Mouse (Mus musculus) limb, embryonic 15.5 days (tissue): Measurements from ENCODE around the gene Slc11a2. TPM values are rescaled to one million over a fixed set of nuclear protein-coding genes. Genes with fewer than 3 reads are reported as not detected.
"Not testable (repeated sequence)": the region's sequence is repeated elsewhere in the genome, so short reads cannot be mapped to it uniquely, and the experiment has no call there.

Experiments
- ATAC-seq: fragments of 200-750 bp; cut with Nextera tagmentation; 2 replicates; pipeline ENCODE4 v1.8.0; 2017; ENCODE audit warnings: low read depth, moderate TSS enrichment; ENCODE audit not compliant: insufficient number of reproducible peaks, low FRiP score, low TSS enrichment
- H3K27ac ChIP-seq: fragments of 300-500 bp; sonication (generic); 2 replicates; pipeline ENCODE4 v1.5.1; 2015; ENCODE audit warnings: moderate library complexity, mild to moderate bottlenecking, inconsistent platforms
- H3K27me3 ChIP-seq: fragments of 300-500 bp; sonication (generic); 2 replicates; pipeline ENCODE4 v1.6.1; 2015; ENCODE audit warnings: inconsistent platforms
- H3K36me3 ChIP-seq: fragments of 300-500 bp; sonication (generic); 2 replicates; pipeline ENCODE4 v1.6.1; 2015; ENCODE audit warnings: inconsistent platforms
- H3K4me1 ChIP-seq: fragments of 300-500 bp; sonication (generic); 2 replicates; pipeline ENCODE4 v1.6.1; 2015; ENCODE audit warnings: inconsistent platforms
- H3K4me2 ChIP-seq: fragments of 300-500 bp; sonication (generic); 2 replicates; pipeline ENCODE4 v1.6.1; 2015; ENCODE audit warnings: mild to moderate bottlenecking, inconsistent platforms
- H3K4me3 ChIP-seq: fragments of 300-500 bp; sonication (generic); 2 replicates; pipeline ENCODE4 v1.5.1; 2015; ENCODE audit warnings: mild to moderate bottlenecking, inconsistent platforms
- H3K9ac ChIP-seq: fragments of 300-500 bp; sonication (generic); 2 replicates; pipeline ENCODE4 v1.6.1; 2015; ENCODE audit warnings: inconsistent platforms
- H3K9me3 ChIP-seq: fragments of 300-500 bp; sonication (generic); 2 replicates; pipeline ENCODE4 v1.6.1; 2016; ENCODE audit warnings: inconsistent platforms
- WGBS: fragments of 180-500 bp; shearing (Covaris S2); methylation state at CpG from one replicate; pipeline ENCODE4 v1.1.7; 2015; 5-methylcytosine and 5-hydroxymethylcytosine counted together
- polyA plus RNA-seq: library from polyadenylated mRNA; unstranded; fragments of >200 nt; fragmentation: Nextera tagmentation; extraction: Ambion mirVana; gene quantifications from 2 replicates; pipeline ENCODE4 v1.2.1, GENCODE M21; 2015

Gene Slc11a2
- polyA plus RNA-seq, 1 experiment from 2014 or later: 21.6 TPM

- H3K9me3 ChIP-seq: no peaks in the 10 kb centered on the region
- 73% methylated on average over 11 of the region's 11 CpGs for WGBS
- H3K36me3 ChIP-seq: no peaks in the 10 kb centered on the region
- ATAC-seq: no peak
- no peak overlapping the region for H3K4me3 ChIP-seq
- H3K4me1 ChIP-seq: peaks cover 6% of the 10 kb centered on the region
- H3K27ac ChIP-seq: no peak overlapping the region
- no peak overlapping the region for H3K9ac ChIP-seq
- H3K4me2 ChIP-seq: no peak overlapping the region
- H3K27me3 ChIP-seq: peaks cover 4% of the 10 kb centered on the region; the same call in 1 of the 2 replicates
Observed at GRCm38 (mm10) chr15:100429959-100430565, 5.2 kb upstream of the Slc11a2 start.

GRCm38 (mm10) chr15:100428296-100428905 is 3.5 kb upstream of the Slc11a2 start:
- no peak overlapping the region for H3K4me2 ChIP-seq
- H3K27me3 ChIP-seq: peaks cover 13% of the 10 kb centered on the region; the same call in 1 of the 2 replicates
- no peak overlapping the region for H3K9ac ChIP-seq
- no peaks in the 10 kb centered on the region for H3K9me3 ChIP-seq
- H3K4me1 ChIP-seq: peaks cover 19% of the 10 kb centered on the region
- WGBS: 49% methylated on average over 13 of the region's 13 CpGs
- H3K4me3 ChIP-seq: no peak overlapping the region
- peak; percentile 30; the same call in 1 of the 2 replicates for ATAC-seq
- no peaks in the 10 kb centered on the region for H3K36me3 ChIP-seq
- H3K27ac ChIP-seq: peak overlapping the region; percentile 24; the same call in 1 of the 2 replicates

GRCm38 (mm10) chr15:100423916-100424315 is 956 bp downstream of the Slc11a2 start:
- Histone ChIP-seq H3K36me3 (no peaks in the 10 kb centered on the region), H3K4me2 (peak overlapping the region; percentile 95), H3K9ac (0 out of 2 replicates have a peak overlapping the region, but pooled peaks have one; percentile 26), H3K9me3 (no peaks in the 10 kb centered on the region), H3K4me1 (peaks cover 43% of the 10 kb centered on the region), H3K27ac (no peak overlapping the region), H3K4me3 (peak overlapping the region; percentile 89), H3K27me3 (peaks cover 13% of the 10 kb centered on the region; the same call in 1 of the 2 replicates)
- no peak for ATAC-seq
- WGBS: 3% methylated on average over 14 of the region's 14 CpGs

- WGBS: under 1% methylated on average over 65 of the region's 65 CpGs
- peaks cover 39% of the 10 kb centered on the region for H3K4me1 ChIP-seq
- H3K27ac ChIP-seq: no peak overlapping the region
- peak overlapping the region; percentile 89 for H3K4me3 ChIP-seq
- no peaks in the 10 kb centered on the region for H3K9me3 ChIP-seq
- peak; percentile 95 for ATAC-seq
- peaks cover 13% of the 10 kb centered on the region; the same call in 1 of the 2 replicates for H3K27me3 ChIP-seq
- H3K36me3 ChIP-seq: no peaks in the 10 kb centered on the region
- H3K9ac ChIP-seq: peak overlapping the region; percentile 87
- H3K4me2 ChIP-seq: peak overlapping the region; percentile 95
Observed at GRCm38 (mm10) chr15:100422899-100423860, 1.7 kb downstream of the Slc11a2 start.

GRCm38 (mm10) chr15:100422476-100422875 is 2.4 kb downstream of the Slc11a2 start:
- peak overlapping the region; percentile 89 for H3K4me3 ChIP-seq
- no peak overlapping the region for H3K27ac ChIP-seq
- H3K4me2 ChIP-seq: peak overlapping the region; percentile 95
- no peaks in the 10 kb centered on the region for H3K36me3 ChIP-seq
- WGBS: under 1% methylated on average over 43 of the region's 44 CpGs
- no peaks in the 10 kb centered on the region for H3K9me3 ChIP-seq
- H3K27me3 ChIP-seq: peaks cover 13% of the 10 kb centered on the region; the same call in 1 of the 2 replicates
- ATAC-seq: no peak
- peaks cover 44% of the 10 kb centered on the region for H3K4me1 ChIP-seq
- peak overlapping the region; percentile 87 for H3K9ac ChIP-seq

- ATAC-seq, H3K9me3 ChIP-seq, H3K27ac ChIP-seq, H3K36me3 ChIP-seq: not testable (repeated sequence)
- peak within 1 kb of the TSS; percentile 87 for H3K9ac ChIP-seq
- WGBS: 25% methylated on average over 3 of the region's 3 CpGs
- H3K4me2 ChIP-seq: peak within 1 kb of the TSS; percentile 95
- H3K4me3 ChIP-seq: peak within 1 kb of the TSS; percentile 89
- peaks cover 48% of the 10 kb centered on the region for H3K4me1 ChIP-seq
- H3K27me3 ChIP-seq: peaks cover 13% of the 10 kb centered on the region; the same call in 1 of the 2 replicates
Observed at GRCm38 (mm10) chr15:100421758-100422197, 3.1 kb downstream of the Slc11a2 start, which contains the start of gene Gm5475. Gene Gm5475, plus strand, starts transcription at chr15:100422147.

GRCm38 (mm10) chr15:100421059-100421757 is 3.7 kb downstream of the Slc11a2 start:
- ATAC-seq: no peak
- Histone ChIP-seq H3K4me3 (peak overlapping the region; percentile 89), H3K36me3 (no peaks in the 10 kb centered on the region), H3K27ac (no peak overlapping the region), H3K4me1 (peaks cover 52% of the 10 kb centered on the region), H3K9ac (no peak overlapping the region), H3K4me2 (peak overlapping the region; percentile 95), H3K27me3 (peaks cover 13% of the 10 kb centered on the region; the same call in 1 of the 2 replicates), H3K9me3 (no peaks in the 10 kb centered on the region)
- 34% methylated on average over 8 of the region's 8 CpGs for WGBS

- no peaks in the 10 kb centered on the region for H3K9me3 ChIP-seq
- no peak overlapping the region for H3K4me2 ChIP-seq
- ATAC-seq: no peak
- no peaks in the 10 kb centered on the region for H3K36me3 ChIP-seq
- H3K4me1 ChIP-seq: peaks cover 54% of the 10 kb centered on the region
- no peak overlapping the region for H3K27ac ChIP-seq
- no peak overlapping the region for H3K4me3 ChIP-seq
- H3K27me3 ChIP-seq: peaks cover 9% of the 10 kb centered on the region; the same call in 1 of the 2 replicates
- WGBS: 59% methylated on average over 9 of the region's 9 CpGs
- H3K9ac ChIP-seq: no peak overlapping the region
Observed at GRCm38 (mm10) chr15:100419901-100420745, 4.7 kb downstream of the Slc11a2 start.

GRCm38 (mm10) chr15:100419311-100419710 is 5.6 kb downstream of the Slc11a2 start:
- H3K4me1 ChIP-seq: peaks cover 51% of the 10 kb centered on the region
- no peak for ATAC-seq
- H3K9me3 ChIP-seq: no peaks in the 10 kb centered on the region
- no peak overlapping the region for H3K4me2 ChIP-seq
- no peaks in the 10 kb centered on the region for H3K36me3 ChIP-seq
- H3K9ac ChIP-seq: no peak overlapping the region
- H3K27ac ChIP-seq: no peak overlapping the region
- no peak overlapping the region for H3K4me3 ChIP-seq
- peaks cover 7% of the 10 kb centered on the region; the same call in 1 of the 2 replicates for H3K27me3 ChIP-seq
- 56% methylated on average over 8 of the region's 8 CpGs for WGBS

- Histone ChIP-seq H3K4me1 (peaks cover 46% of the 10 kb centered on the region), H3K27ac (no peak overlapping the region), H3K4me3 (no peak overlapping the region), H3K9me3 (no peaks in the 10 kb centered on the region), H3K36me3 (no peaks in the 10 kb centered on the region), H3K27me3 (no peaks in the 10 kb centered on the region), H3K9ac (no peak overlapping the region), H3K4me2 (no peak overlapping the region)
- WGBS: 77% methylated on average over 9 of the region's 9 CpGs
- ATAC-seq: no peak
Observed at GRCm38 (mm10) chr15:100417854-100418450, 6.9 kb downstream of the Slc11a2 start.
